Mouse (Mus musculus) megakaryocyte, embryonic 14.5 days (primary cell): ENCODE data around the gene Ifitm3.

Experiments used
- FLI1 ChIP-seq: IDR thresholded peaks from 2 replicates; pipeline ENCODE4 v1.6.1; 2012; ENCODE audit warnings: low read length, inconsistent platforms, mixed read lengths
- GATA1 ChIP-seq: IDR thresholded peaks from 3 replicates; pipeline ENCODE4 v1.6.1; 2012; ENCODE audit warnings: mixed read lengths, low read length, inconsistent platforms, borderline replicate concordance

DNA sequence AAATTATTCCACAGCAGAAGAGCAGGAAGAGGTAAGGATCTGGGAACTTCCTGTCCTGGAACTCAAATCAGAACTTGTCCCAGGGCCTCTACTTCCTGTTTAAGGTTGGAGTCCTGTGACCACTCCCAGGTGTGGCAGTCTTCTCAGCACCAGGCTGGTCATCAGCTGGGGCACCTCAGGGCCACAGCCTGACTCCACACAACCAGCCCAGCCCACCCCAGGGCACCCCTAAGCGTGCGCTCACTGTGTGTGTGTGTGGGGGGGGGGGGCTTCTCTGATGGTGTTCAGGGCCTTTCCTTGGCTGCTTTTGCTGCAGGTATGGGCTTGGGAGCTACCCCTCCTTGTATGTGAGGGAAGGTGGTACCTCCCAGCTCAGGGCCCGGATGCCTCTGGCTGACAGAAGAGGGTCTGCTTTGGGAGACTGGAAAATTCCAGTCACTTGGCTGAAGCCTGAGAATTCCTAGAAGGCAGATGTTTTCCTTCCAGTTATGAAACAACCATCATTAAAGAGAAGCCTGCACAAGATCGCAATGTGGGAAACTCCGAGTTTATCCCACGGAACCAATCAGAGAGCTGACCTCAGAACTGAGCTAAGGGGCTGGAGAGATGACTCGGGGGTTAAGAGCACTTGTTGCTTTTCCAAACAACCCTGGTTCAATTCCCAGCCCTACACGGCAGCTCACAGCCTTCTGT lies 38.9 kb downstream of the Ifitm3 start:
- TF ChIP-seq GATA1: no peak
- no peak for TF ChIP-seq FLI1
